Mouse (Mus musculus) gastrocnemius, adult 2 months (tissue): ENCODE data around the gene Plcg1. TPM values are rescaled to one million over a fixed set of nuclear protein-coding genes. Genes with fewer than 3 reads are reported as not detected.

Experiments
- DNase-seq: peaks from one replicate; pipeline ENCODE4 v3.0.0; 2022
- H3K27ac ChIP-seq: fragments of 200-600 bp; 2 replicates; pipeline ENCODE4 v1.8.1; 2022; ENCODE audit warnings: mild to moderate bottlenecking
- H3K4me3 ChIP-seq: fragments of 200-600 bp; 2 replicates; pipeline ENCODE4 v1.8.1; 2022; ENCODE audit warnings: mild to moderate bottlenecking, moderate library complexity
- CTCF ChIP-seq: fragments of 200-600 bp; IDR thresholded peaks from 2 replicates; pipeline ENCODE4 v1.8.1; 2022; ENCODE audit warnings: antibody characterized with exemption, mild to moderate bottlenecking, moderate library complexity
- intact Hi-C: fragments of 180-260 bp; cut with DNase I; formaldehyde crosslinking; loops from one replicate; pipeline ENCODE4 v1.15.1; 2025
- total RNA-seq, 2 experiments: library from RNA; stranded (reverse); gene quantifications; 2 replicates each; pipeline ENCODE4 v1.2.3; 2021

Plcg1 gene
- total RNA-seq, 2 experiments from 2014 or later, result 24.9 to 25.3 TPM

DNA sequence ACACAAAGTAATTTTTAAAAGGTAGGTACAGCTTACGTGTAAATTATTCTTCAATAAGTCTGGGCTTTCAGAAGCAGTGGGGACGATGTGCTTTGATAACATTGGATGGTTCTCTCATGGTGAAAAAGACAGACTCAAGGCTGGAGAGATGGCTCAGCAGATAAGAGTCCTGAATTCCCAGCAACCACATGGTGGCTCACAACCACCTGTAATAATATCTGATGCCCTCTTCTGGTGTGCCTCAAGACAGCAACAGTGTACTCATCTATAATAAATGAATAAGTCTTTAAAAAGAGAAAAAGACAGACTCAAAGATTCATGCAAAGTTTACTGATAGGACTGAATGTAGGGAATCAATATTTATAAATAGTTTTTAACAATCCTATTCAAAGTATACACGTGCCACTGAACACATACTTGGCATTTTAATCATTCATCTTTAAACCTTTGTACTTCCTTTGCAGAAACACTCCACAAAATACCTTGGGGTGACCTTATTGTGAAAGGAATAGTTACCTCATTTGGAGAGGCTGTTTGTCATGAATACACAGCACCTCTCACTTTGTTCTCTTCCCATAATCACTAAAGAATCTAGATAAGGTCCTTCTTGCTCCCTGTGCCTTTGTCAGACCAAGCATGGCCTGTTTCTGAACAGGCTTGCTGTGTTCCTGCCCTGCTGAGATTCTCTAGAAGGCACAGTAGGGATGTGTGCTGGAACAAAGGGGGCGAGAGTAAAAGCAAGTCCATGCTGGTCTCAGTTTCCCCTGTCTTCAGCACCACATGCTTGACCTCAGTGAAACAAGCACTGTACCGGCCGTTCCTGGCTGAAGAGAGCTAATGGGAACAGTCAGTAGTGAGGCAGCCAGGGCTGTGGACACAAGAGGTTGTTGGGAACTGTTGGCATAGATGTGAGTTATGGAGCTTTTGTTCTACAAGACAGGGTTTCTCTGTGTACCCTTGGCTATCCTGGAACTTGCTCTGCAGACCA lies 4.9 kb upstream of the Plcg1 start:
- H3K4me3 ChIP-seq, result no peak overlapping the region
- no peak for DNase-seq
- peak; percentile 9; the same call in 1 of the 2 replicates for TF ChIP-seq CTCF
- H3K27ac ChIP-seq, result no peak overlapping the region
- intact Hi-C loops, result no loop called here

- intact Hi-C loops, result no loop called here
These were observed 2.1 kb upstream of the Plcg1 start for GRCm38 (mm10) chr2:160728972-160729371.

GRCm38 (mm10) chr2:160729436-160729835 lies 1.7 kb upstream of the Plcg1 start:
- no peak overlapping the region for H3K4me3 ChIP-seq
- no peak overlapping the region for H3K27ac ChIP-seq
- intact Hi-C loops, result no loop called here
- DNase-seq, result no peak
- no peak for TF ChIP-seq CTCF

More at GRCm38 (mm10) chr2:160728972-160729371, 2.1 kb upstream of the Plcg1 start:
- no peak for TF ChIP-seq CTCF
- Histone ChIP-seq H3K27ac (no peak overlapping the region), H3K4me3 (no peak overlapping the region)
- DNase-seq, result no peak

GRCm38 (mm10) chr2:160729851-160730796 lies 976 bp upstream of the Plcg1 start:
- intact Hi-C loops, result loop anchor here (5.0 kb wide), 1 partner anchor 62 kb away; no protein-coding TSS in a partner anchor
- H3K27ac ChIP-seq, result peak overlapping the region; percentile 94
- TF ChIP-seq CTCF, result peak; percentile 64
- peak overlapping the region; percentile 96 for H3K4me3 ChIP-seq
- DNase-seq, result no peak

GRCm38 (mm10) chr2:160730797-160731116 lies 343 bp upstream of the Plcg1 start:
- peak overlapping the region; percentile 94 for H3K27ac ChIP-seq
- DNase-seq, result no peak
- intact Hi-C loops, result loop anchor here (5.0 kb wide), 1 partner anchor 62 kb away; no protein-coding TSS in a partner anchor
- H3K4me3 ChIP-seq, result peak overlapping the region; percentile 96
- no peak for TF ChIP-seq CTCF

GRCm38 (mm10) chr2:160731839-160732261 lies 750 bp downstream of the Plcg1 start:
- peak; percentile 12; the same call in 1 of the 2 replicates for TF ChIP-seq CTCF
- DNase-seq, result peak; percentile 82
- peak overlapping the region; percentile 96 for H3K4me3 ChIP-seq
- H3K27ac ChIP-seq, result peak overlapping the region; percentile 94
- intact Hi-C loops, result loop anchor here (5.0 kb wide), 1 partner anchor 60 kb away; no protein-coding TSS in a partner anchor

DNA sequence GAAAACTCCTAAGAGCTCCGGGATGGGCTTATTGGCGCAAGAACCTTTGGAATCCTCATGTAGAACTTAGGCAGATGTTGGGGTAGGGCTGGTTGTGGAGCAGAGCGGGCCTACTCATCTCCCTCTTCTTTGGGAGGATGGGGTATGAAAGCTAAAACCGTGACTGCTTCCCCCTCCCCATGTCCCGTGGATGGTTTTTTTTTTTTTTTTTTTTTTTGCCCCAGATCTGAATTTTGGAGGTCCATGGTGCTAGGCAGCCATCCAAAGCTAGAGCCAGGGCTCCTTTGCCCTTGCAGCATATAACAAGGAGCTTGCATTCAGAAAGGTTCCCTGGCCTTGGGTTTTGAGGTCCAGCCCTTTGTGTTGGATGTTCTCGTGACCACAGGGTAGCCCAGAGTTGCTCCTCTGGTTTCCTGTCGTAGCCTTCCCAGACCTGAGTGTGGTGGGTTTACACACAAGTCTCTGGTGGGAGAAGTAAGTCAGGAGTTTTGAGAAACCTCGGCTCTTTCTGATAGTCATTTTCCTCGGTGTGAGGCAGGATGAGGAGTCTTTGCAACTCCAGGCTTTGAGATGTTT lies 1.4 kb downstream of the Plcg1 start:
- intact Hi-C loops, result loop anchor here (5.0 kb wide), 1 partner anchor 60 kb away; no protein-coding TSS in a partner anchor
- peak overlapping the region; percentile 94 for H3K27ac ChIP-seq
- peak overlapping the region; percentile 96 for H3K4me3 ChIP-seq
- no peak for TF ChIP-seq CTCF
- no peak for DNase-seq

DNA sequence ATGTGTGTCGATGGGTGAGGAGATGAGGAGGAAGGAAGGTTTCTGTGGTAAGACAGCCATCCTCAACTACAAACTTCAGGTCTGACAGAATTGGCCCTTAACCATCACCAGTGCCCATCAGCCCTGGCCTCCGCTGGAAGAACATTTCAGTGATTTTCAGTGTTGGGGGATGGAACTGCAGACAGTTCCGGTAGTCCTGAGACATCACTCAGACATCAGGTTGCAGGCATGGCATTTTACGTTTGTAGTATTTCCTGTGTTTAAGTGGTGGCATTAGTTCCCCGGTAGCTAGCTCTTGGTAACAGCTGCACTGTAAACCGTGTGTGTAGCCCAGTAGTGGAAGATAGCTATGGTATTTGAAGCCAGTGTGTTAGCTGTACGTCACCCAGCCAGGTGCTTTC lies 2.0 kb downstream of the Plcg1 start:
- no peak for DNase-seq
- intact Hi-C loops, result loop anchor here (5.0 kb wide), 1 partner anchor 59 kb away; no protein-coding TSS in a partner anchor
- no peak for TF ChIP-seq CTCF
- peak overlapping the region; percentile 96 for H3K4me3 ChIP-seq
- peak overlapping the region; percentile 94 for H3K27ac ChIP-seq

DNA sequence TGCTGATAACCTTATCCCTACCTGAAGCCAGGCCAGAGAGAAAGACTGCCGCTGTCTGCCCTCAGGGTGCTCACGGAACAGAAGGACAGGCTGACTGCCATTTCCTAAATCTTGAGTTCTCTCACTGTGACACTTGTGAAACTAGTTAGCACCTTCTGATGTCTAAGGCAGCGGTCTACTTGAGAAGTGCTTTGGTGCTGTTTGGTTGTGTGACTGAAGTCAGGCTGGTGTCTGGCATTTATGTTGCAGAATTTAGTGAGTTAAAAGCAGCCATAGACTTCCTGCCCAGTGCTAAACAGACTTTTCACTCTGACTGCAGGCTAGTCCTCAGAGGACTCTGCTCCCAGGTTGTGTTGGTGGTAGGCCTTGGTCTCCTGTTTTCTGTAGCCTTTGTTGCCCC lies 3.2 kb downstream of the Plcg1 start:
- TF ChIP-seq CTCF, result no peak
- intact Hi-C loops, result loop anchor here (5.0 kb wide), 1 partner anchor 58 kb away; no protein-coding TSS in a partner anchor
- Histone ChIP-seq H3K27ac (peak overlapping the region; percentile 94), H3K4me3 (peak overlapping the region; percentile 96)
- DNase-seq, result no peak

DNA sequence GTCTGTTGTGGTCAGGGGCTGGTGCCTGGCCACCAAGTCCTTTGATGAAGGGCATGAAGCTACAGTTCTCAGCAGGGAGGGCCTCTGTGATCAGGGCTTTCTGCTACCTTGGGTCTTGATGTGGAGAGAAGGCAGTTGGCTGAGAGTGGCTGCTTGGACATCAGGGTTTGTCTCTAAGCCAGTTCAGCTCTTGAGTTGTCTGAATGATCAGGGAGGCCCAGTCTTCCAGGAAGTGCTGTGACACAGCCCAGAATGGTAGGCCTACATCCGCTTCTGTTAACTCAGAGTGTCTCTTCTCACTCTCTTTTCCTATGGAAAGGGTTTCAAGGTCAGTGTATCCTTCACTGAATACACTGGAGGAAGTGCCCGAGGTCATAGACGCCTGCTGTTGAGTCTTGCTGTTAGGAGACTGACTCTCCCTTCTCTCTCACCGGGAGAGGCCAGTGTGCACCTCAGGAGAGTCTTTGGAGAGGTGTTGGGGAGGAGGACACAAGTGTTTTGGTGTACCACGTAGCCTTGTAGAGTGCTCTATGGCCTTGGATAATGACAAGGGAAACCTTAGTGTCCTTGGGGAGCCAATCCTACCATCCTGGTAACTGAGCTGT lies 4.7 kb downstream of the Plcg1 start:
- peak overlapping the region; percentile 22 for H3K4me3 ChIP-seq
- intact Hi-C loops, result no loop called here
- DNase-seq, result no peak
- peak overlapping the region; percentile 94 for H3K27ac ChIP-seq
- no peak for TF ChIP-seq CTCF

DNA sequence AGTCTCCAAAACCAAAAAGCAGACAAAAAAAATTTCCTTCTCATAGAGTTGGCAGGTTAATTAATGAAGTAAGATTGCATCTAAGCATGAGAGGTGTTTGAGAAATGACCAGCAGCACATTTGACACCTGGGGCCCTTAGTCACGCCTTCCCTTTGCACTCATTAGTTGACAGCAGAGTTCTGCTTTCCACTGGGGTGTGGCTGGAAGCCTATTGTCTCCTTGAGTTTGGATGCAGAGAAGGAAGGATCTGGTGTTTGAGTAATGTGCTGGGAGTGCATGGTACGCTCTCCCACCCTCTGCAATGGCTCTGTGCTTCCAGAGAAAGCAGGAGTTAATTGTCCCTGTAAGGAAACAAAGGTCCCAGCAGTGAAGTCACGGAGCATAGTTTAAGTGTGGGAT lies 5.4 kb downstream of the Plcg1 start:
- Histone ChIP-seq H3K27ac (peak overlapping the region; percentile 94), H3K4me3 (no peak overlapping the region)
- intact Hi-C loops, result no loop called here
- DNase-seq, result no peak
- TF ChIP-seq CTCF, result no peak
